ENCODE assay signal across 8 mouse cellular contexts in genomic region chr17:29490713-29491581, GRCm38 (mm10). TPM values are rescaled to one million over a fixed set of nuclear protein-coding genes. Genes with fewer than 3 reads are reported as not detected.
DNase-seq lines count a peak whose midpoint lies in the region; ATAC-seq and TF ChIP-seq lines count a peak whose summit lies in the region.

Gene Pim1 (plus strand): TSS chr17:29490753.

- no peaks in the 10 kb centered on the region for H3K4me1 ChIP-seq in ES-Bruce4 (ENCODE audit: control insufficient read depth, insufficient read depth, low read length)
- peaks cover 27% of the 10 kb centered on the region for H3K4me1 ChIP-seq in embryonic facial prominence, embryonic 13.5 days
- peaks cover 2 to 16% of the 10 kb centered on the region in 2 experiments for H3K4me1 ChIP-seq in heart, embryonic 14.5 days (ENCODE audit: control insufficient read depth in 2 of 2, insufficient read depth in 2 of 2, low read length in 2 of 2)
- H3K4me1 ChIP-seq in limb, embryonic 10.5 days, result peaks cover 30% of the 10 kb centered on the region
- peaks cover 25% of the 10 kb centered on the region for H3K4me1 ChIP-seq in midbrain, embryonic 12.5 days

- DNase-seq in cerebellum, postnatal 10 days, result peak; percentile 67 to 72
- no peak for DNase-seq in cerebellum, postnatal 25 days
- DNase-seq in limb, embryonic 10.5 days (ENCODE audit: low spot score), result peak; percentile 80
- DNase-seq in thymus, postnatal 0 days (ENCODE audit: low spot score), result peak; percentile 74

- no peak for TF ChIP-seq CTCF in ES-Bruce4 (IDR thresholded peaks at IDR 0.05; ENCODE audit: low read depth, low read length)

- peak; percentile 73 for ATAC-seq in embryonic facial prominence, embryonic 13.5 days (ENCODE audit: insufficient number of reproducible peaks, insufficient read depth, low FRiP score, low TSS enrichment, low read depth)
- ATAC-seq in heart, embryonic 14.5 days (ENCODE audit: insufficient number of reproducible peaks, insufficient read depth, low FRiP score, low read depth), result peak; percentile 37
- ATAC-seq in midbrain, embryonic 12.5 days (ENCODE audit: low FRiP score, low read depth), result peak; percentile 77

- H3K4me3 ChIP-seq in ES-Bruce4 (ENCODE audit: low read depth, low read length), result peak within 1 kb of the TSS; percentile 95
- H3K4me3 ChIP-seq in embryonic facial prominence, embryonic 13.5 days, result peak within 1 kb of the TSS; percentile 91
- peak within 1 kb of the TSS; percentile 67 to 84 for H3K4me3 ChIP-seq in heart, embryonic 14.5 days (ENCODE audit: control insufficient read depth in 1 of 2, insufficient read depth in 1 of 2, low read depth in 1 of 2, low read length in 2 of 2)
- H3K4me3 ChIP-seq in limb, embryonic 10.5 days, result peak within 1 kb of the TSS; percentile 89
- H3K4me3 ChIP-seq in midbrain, embryonic 12.5 days, result peak within 1 kb of the TSS; percentile 81

- H3K9me3 ChIP-seq in ES-Bruce4 (replicated peaks; ENCODE audit: control insufficient read depth, insufficient read depth, low read length, poor library complexity, severe bottlenecking), result no peaks in the 10 kb centered on the region
- no peaks in the 10 kb centered on the region for H3K9me3 ChIP-seq in embryonic facial prominence, embryonic 13.5 days
- no peaks in the 10 kb centered on the region for H3K9me3 ChIP-seq in heart, embryonic 14.5 days (ENCODE audit: control insufficient read depth, low read length)
- H3K9me3 ChIP-seq in limb, embryonic 10.5 days (replicated peaks), result no peaks in the 10 kb centered on the region
- H3K9me3 ChIP-seq in midbrain, embryonic 12.5 days, result no peaks in the 10 kb centered on the region

- TF ChIP-seq POLR2A in ES-Bruce4 (IDR thresholded peaks at IDR 0.05; ENCODE audit: insufficient read depth, low read length), result peak; percentile 91

- H3K4me2 ChIP-seq in embryonic facial prominence, embryonic 13.5 days, result peak within 1 kb of the TSS; percentile 78
- H3K4me2 ChIP-seq in heart, embryonic 14.5 days (ENCODE audit: low read length), result peak within 1 kb of the TSS; percentile 89
- peak within 1 kb of the TSS; percentile 88 for H3K4me2 ChIP-seq in midbrain, embryonic 12.5 days (replicated peaks)

- no peaks in the 10 kb centered on the region for H3K27me3 ChIP-seq in ES-Bruce4 (ENCODE audit: control insufficient read depth, insufficient read depth, low read length, poor library complexity, severe bottlenecking)
- no peaks in the 10 kb centered on the region for H3K27me3 ChIP-seq in embryonic facial prominence, embryonic 13.5 days
- H3K27me3 ChIP-seq in heart, embryonic 14.5 days (ENCODE audit: control insufficient read depth, insufficient read depth, low read length), result no peaks in the 10 kb centered on the region
- no peaks in the 10 kb centered on the region for H3K27me3 ChIP-seq in limb, embryonic 10.5 days (ENCODE audit: low read depth, poor library complexity, severe bottlenecking)
- H3K27me3 ChIP-seq in midbrain, embryonic 12.5 days, result no peaks in the 10 kb centered on the region

- H3K9ac ChIP-seq in ES-Bruce4 (ENCODE audit: low read depth, poor library complexity, severe bottlenecking), result peak within 1 kb of the TSS; percentile 86
- peak within 1 kb of the TSS; percentile 94 for H3K9ac ChIP-seq in embryonic facial prominence, embryonic 13.5 days
- H3K9ac ChIP-seq in heart, embryonic 14.5 days (ENCODE audit: low read length), result peak within 1 kb of the TSS; percentile 91
- peak within 1 kb of the TSS; percentile 82 for H3K9ac ChIP-seq in midbrain, embryonic 12.5 days (replicated peaks)

- peak within 1 kb of the TSS; percentile 81 for H3K27ac ChIP-seq in ES-Bruce4 (ENCODE audit: insufficient read depth, low read length)
- H3K27ac ChIP-seq in embryonic facial prominence, embryonic 13.5 days, result peak within 1 kb of the TSS; percentile 96
- peak within 1 kb of the TSS; percentile 89 for H3K27ac ChIP-seq in heart, embryonic 14.5 days (replicated peaks in 1 of 2; ENCODE audit: control insufficient read depth in 1 of 2, insufficient read depth in 1 of 2, low read depth in 2 of 2, low read length in 2 of 2)
- H3K27ac ChIP-seq in limb, embryonic 10.5 days, result peak within 1 kb of the TSS; percentile 98
- H3K27ac ChIP-seq in midbrain, embryonic 12.5 days (replicated peaks), result peak within 1 kb of the TSS; percentile 95

- peaks cover 33% of the 10 kb centered on the region for H3K36me3 ChIP-seq in ES-Bruce4 (ENCODE audit: control insufficient read depth, insufficient read depth, low read length, poor library complexity, severe bottlenecking)
- H3K36me3 ChIP-seq in embryonic facial prominence, embryonic 13.5 days, result peaks cover 14% of the 10 kb centered on the region
- H3K36me3 ChIP-seq in heart, embryonic 14.5 days (ENCODE audit: control insufficient read depth, insufficient read depth, low read length), result peaks cover 19% of the 10 kb centered on the region
- peaks cover 25% of the 10 kb centered on the region for H3K36me3 ChIP-seq in limb, embryonic 10.5 days
- H3K36me3 ChIP-seq in midbrain, embryonic 12.5 days, result peaks cover 13% of the 10 kb centered on the region

- under 1% methylated on average over 99 of the region's 99 CpGs for WGBS in embryonic facial prominence, embryonic 13.5 days
- WGBS in heart, embryonic 14.5 days, result 1% methylated on average over 77 of the region's 99 CpGs
- under 1% methylated on average over 92 of the region's 99 CpGs for WGBS in limb, embryonic 10.5 days
- WGBS in midbrain, embryonic 12.5 days, result under 1% methylated on average over 59 of the region's 99 CpGs

- peak; percentile 44; the same call in 1 of the 2 replicates for TF ChIP-seq EP300 in ES-Bruce4 (IDR thresholded peaks at IDR 0.05; ENCODE audit: insufficient read depth, low read depth, low read length)

RNA-seq across cellular contexts. Expression of gene Pim1, which starts in this region (rescaled TPM):
- polyA plus RNA-seq in ES-Bruce4 (2011; ENCODE audit: insufficient read depth, insufficient read length, low read depth, missing spikeins), result 348 and 350 TPM in 2 replicates
- 16.1 and 17.4 TPM in 2 replicates for polyA plus RNA-seq in embryonic facial prominence, embryonic 13.5 days (2015; fragmentation: Nextera tagmentation; extraction: Ambion mirVana)
- 14.1 and 16.5 TPM in 2 replicates for polyA plus RNA-seq in heart, embryonic 14.5 days (2014; fragmentation: Nextera tagmentation; extraction: Ambion mirVana)
- 27.4 and 31.0 TPM in 2 replicates for polyA plus RNA-seq in limb, embryonic 10.5 days (2016; fragmentation: Nextera tagmentation; extraction: Ambion mirVana)
- 16.8 and 16.9 TPM in 2 replicates for polyA plus RNA-seq in midbrain, embryonic 12.5 days (2016; fragmentation: Nextera tagmentation; extraction: Ambion mirVana)
- 78.6 and 81.4 TPM in 2 replicates for polyA plus RNA-seq in thymus, postnatal 0 days (2015; fragmentation: Nextera tagmentation; extraction: Ambion mirVana)

Comparison
In these comparisons a context has a peak if more than half of its experiments do, and no peak if none do; other contexts are left out.
1. DNase-seq: peak in cerebellum, postnatal 10 days (2 of 2), limb, embryonic 10.5 days (single experiment) and thymus, postnatal 0 days (single experiment); none in cerebellum, postnatal 25 days (0 of 2).
2. Peak in every context shown above with its lines, with median percentiles within 50 percentile points of each other: H3K27ac ChIP-seq, H3K4me3 ChIP-seq, H3K9ac ChIP-seq, ATAC-seq and H3K4me2 ChIP-seq.